Mouse (Mus musculus): ENCODE measurements around the gene Tsnax.

DNA sequence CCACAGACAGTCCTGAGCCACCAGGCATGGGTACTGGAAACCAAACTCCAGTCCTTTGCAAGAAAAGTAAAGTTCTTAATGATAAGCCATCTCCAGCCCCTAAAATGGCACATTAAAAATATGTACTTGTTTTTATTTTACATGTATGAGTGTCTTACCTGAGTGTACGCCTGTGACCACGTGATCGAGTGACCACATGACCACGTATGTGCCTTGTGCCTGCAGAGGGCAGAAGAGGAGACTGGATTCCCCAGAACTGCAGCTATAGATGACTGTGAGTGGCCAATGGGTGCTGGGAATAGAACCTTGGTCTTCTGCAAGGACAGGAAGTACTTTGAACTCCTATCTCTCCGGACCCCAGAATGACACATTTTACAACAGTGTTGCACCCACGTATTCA, 36.6 kb upstream of the Tsnax start:
- TF ChIP-seq CTCF (IDR thresholded peaks at IDR 0.05) (no peak), EP300 (IDR thresholded peaks at IDR 0.05) (no peak)
